Mouse (Mus musculus): Measurements from ENCODE around the gene Rbm7.
"Not testable (repeated sequence)": the region's sequence is repeated elsewhere in the genome, so short reads cannot be mapped to it uniquely, and the experiment has no call there.

Rbm7 gene

GRCm38 (mm10) chr9:48479838-48480410, 15.2 kb downstream of the Rbm7 start:
- no peak for DNase-seq

GRCm38 (mm10) chr9:48478808-48479207, 16.3 kb downstream of the Rbm7 start:
- DNase-seq, result no peak

- DNase-seq, result no peak
Measured at GRCm38 (mm10) chr9:48476236-48477165, 18.6 kb downstream of the Rbm7 start.

- no peak for DNase-seq
Measured at GRCm38 (mm10) chr9:48474367-48474766, 20.7 kb downstream of the Rbm7 start.

DNA sequence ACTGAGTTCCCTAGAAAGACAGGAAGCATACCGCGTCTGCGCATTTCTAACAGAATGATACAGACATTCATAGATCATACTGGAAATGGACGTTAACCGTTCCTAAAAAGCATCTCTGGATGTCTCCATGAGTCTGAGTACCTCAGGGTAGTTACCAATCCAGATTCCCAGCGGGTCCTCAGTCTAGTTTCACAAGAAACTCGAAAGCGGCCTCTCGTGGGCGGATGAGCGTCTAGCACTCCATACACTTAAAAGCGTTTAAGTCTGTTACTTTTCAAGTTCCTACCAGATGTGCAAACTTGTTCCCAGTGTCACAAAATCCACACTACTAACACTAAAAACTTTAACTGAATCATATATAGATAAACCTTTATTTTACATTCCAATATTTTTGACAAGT, 22.0 kb downstream of the Rbm7 start:
- no peak for DNase-seq

DNA sequence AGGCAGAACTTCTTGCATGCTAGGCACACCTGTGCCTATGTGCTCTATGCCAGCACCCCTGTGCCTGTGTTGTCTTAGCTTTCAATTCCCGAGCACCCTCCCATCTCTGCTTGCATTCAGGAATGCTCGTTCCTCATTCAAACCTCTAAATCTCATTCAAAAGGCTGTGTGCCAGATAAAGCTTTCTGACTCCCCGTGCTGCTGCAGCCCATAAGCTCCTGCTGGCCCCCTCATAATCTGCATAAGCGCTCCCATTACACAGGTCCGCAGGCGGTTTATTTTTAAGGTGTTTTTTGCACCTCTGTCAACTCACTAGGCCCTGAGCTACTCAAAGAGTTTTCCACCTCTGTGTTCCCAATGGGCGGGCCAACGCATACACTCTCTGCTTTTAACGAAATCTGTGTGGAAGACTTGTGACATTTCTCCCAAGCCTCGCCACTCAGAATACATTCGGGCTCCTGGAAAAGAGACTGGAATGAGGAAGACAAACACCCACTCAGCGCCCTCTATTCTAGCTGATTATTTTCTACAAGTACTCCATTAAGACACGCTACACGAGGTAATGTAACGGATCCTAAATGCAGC, 22.6 kb downstream of the Rbm7 start:
- no peak for DNase-seq

DNA sequence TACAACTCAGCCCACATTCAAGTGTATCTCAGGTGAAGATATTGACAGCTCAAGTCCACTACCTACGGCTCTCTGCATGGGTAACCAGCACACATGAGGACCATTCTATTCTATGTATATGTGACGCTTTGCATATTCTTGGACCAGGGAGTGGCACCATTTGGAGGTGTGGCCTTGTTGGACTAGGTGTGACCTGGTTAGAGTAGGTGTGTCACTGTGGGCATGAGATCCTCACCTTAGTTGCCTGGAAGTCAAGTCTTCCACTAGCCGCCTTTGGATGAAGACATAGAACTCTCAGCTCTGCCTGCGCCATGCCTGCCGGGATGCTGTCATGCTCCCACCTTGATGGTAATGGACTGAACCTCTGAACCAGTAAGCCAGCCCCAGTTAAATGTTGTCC, 27.6 kb downstream of the Rbm7 start:
- not testable (repeated sequence) for DNase-seq

- DNase-seq, result peak; percentile 63
Measured at GRCm38 (mm10) chr9:48466804-48467203, 28.3 kb downstream of the Rbm7 start.

- no peak for DNase-seq
Measured at GRCm38 (mm10) chr9:48465671-48466070, 29.4 kb downstream of the Rbm7 start.

GRCm38 (mm10) chr9:48461545-48461944, 33.6 kb downstream of the Rbm7 start:
- DNase-seq, result no peak

DNA sequence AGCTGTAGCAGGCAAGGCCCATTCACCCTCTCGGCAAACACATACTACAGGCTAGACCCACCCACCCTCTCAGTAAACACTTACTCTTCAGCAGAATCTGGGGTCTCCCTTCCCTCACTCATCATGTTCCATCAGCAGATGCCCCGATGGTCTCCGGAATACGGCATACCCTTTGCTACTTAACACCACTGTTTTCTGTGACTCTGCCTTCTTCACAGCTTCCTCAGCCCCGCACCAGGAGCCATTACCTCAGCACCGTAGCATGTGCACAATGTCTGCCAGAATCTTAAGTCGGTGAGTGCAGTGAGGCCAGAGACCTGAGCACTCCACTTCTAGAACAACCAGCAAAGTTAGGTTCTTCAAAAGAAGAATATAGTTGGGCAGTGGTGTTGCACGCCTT, 34.4 kb downstream of the Rbm7 start:
- DNase-seq, result no peak

DNA sequence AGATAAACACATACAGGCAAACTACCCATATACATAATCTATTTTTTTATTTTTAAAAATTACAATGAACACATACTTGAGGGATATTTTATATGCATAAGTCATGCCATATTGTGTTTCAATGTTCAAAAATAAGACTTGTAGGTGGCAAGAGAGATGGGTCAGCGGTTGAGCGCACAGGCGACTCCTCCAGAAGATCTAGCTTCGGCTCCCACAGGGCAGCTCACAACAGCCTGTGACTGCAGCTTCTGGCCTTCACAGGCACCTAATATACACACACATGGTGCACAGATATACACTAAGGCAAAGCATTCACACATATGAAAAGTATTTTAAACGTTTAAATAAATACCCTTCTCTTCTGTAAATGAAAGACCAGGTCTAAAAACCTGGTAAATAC, 35.7 kb downstream of the Rbm7 start:
- no peak for DNase-seq

- DNase-seq, result no peak
Measured at GRCm38 (mm10) chr9:48458879-48459278, 36.2 kb downstream of the Rbm7 start.

GRCm38 (mm10) chr9:48455961-48456360, 39.1 kb downstream of the Rbm7 start:
- DNase-seq, result no peak

DNA sequence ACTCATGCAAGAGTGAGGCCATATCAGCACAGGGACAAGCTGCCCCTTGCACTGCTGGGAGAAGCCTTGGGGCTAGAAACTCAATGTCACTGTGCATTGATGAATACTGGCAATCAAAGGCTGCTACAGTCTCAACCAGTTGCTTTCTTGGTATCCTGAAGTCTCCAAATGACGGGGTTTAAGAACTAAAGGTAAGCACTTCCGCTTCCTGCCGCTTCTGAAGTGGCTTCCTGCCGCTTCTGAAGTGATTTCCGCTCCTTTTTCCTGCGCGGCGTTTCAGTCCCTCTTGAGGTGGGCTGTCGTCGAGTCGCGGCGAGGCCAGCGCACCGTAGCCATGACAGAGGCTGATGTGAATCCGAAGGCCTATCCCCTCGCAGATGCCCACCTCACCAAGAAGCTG, 45.0 kb downstream of the Rbm7 start:
- no peak for DNase-seq

DNA sequence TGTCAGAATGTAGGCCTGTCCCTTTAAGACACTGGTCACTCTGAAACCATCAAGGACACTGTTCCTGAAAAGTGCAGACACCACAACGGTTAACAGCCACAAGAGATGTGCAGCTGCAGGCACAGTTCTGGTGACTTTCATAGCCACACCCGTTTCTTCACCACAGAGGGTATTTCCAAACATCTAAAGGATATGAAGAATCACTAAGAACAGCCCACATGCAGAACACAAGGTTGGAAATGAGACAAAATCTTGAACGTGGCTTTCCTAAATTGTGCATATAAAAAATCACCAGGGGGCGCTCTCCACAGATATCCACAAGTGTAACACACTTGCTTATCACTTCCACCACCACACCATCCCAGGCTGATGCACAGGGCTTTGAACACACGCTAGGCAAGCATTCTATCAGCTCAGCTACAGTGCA, 47.3 kb downstream of the Rbm7 start:
- no peak for DNase-seq

GRCm38 (mm10) chr9:48444821-48445220, 50.3 kb downstream of the Rbm7 start:
- DNase-seq, result no peak

DNA sequence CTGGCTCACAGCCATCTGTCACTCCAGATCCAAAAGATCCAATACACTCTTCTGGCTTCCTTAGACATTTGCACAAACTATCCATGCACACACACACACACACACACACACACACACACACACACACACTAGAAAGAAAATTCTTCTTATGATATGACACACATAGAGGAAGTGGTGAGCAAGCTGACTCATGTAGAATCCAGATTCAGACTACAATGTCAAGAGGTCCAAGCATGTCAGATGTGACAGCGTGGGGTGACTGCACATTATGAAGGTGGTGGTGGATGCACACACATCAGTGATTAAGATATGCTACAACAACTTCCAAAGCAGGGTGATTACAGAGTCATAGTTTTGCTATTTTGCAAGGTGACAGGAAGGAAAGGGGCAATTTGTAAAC, 51.2 kb downstream of the Rbm7 start:
- DNase-seq, result no peak

Measured in right cerebral cortex, postnatal 14 days (tissue).